Mouse (Mus musculus): ENCODE data around the gene Sco2. TPM values are rescaled to one million over a fixed set of nuclear protein-coding genes. Genes with fewer than 3 reads are reported as not detected.

Sco2 gene
- total RNA-seq, 4 experiments from 2014 or later: 23.2 to 28.0 (median 26.8) TPM

- DNase-seq (ENCODE audit: low spot score in 2 of 2): no peak
Observed at GRCm38 (mm10) chr15:89323656-89324055, 50.0 kb downstream of the Sco2 start.

DNA sequence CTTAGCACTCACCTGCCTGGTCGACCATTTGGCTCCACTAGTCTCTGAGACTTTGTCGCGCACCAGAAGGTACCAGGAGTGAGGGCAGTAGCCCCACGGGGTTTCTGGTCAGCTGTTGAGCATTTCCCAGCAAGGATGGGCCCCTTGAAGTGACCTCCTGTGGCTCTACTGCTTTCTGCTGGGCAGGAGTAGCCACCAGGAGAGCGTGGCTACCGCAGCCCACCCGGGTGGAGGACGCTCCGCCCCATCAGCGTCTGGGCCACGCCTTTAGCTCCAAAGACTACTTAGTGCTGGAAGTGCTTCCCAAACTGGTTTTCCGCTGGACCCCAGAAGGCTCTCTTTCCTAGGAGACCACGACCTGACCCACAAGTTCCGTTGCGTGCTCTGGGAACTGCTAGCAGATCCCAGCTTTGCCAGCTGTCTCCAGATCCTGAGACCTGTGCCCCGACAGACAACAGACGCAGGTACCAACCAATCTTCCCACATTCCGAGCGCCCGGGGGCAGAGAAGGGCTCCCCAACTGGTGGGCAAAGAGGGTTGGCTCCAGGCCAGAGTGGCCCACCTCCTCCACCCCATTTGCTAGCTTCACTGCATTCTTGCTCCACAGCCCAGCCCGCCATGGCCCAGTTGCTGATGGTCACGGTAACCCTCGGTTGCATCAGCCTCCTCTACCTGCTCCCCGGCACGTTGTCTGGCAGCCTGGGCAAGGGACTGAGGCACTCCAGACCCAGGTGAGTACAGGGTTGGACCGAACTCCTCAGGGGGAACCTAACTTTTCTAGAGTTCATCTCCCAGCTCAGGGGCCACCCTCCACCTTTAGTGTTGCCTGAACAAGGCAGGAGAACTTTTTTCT, 50.8 kb downstream of the Sco2 start, which contains the start of gene Adm2:
TSS of gene Adm2 (plus strand) at position 51 of the 853 bp plus-strand sequence.
- DNase-seq (ENCODE audit: low spot score in 2 of 2): no peak

Other genes with a start within 250 kb of the Sco2 start
- 10 to 100 TPM; 12.5 to 17.1 (median 14.2) TPM for gene Hdac10, start 245.1 kb downstream of the Sco2 start, total RNA-seq (2022)
- 10 to 100 TPM in 2 of 4 experiments, 1 to 10 TPM in 2; 9.5 to 10.6 (median 10.1) TPM for gene Mapk12, start 233.1 kb downstream of the Sco2 start, total RNA-seq (2022)
- gene Mapk11, start 224.2 kb downstream of the Sco2 start, total RNA-seq (2022): 10 to 100 TPM; 35.8 to 40.9 (median 39.4) TPM
- 10 to 100 TPM; 42.6 to 60.9 (median 54.8) TPM for gene Plxnb2, start 193.1 kb downstream of the Sco2 start, total RNA-seq (2022)
- gene Dennd6b, start 177.3 kb downstream of the Sco2 start, total RNA-seq (2022): 10 to 100 TPM; 46.2 to 59.3 (median 50.7) TPM
- 100 to 1,000 TPM; 150 to 165 (median 161) TPM for gene Ppp6r2, start 162.3 kb downstream of the Sco2 start, total RNA-seq (2022)
- gene Sbf1, start 58.5 kb downstream of the Sco2 start, total RNA-seq (2022): 100 to 1,000 TPM; 230 to 240 (median 238) TPM
- not detected for gene Adm2, start 51.1 kb downstream of the Sco2 start, total RNA-seq (2022)
- gene Miox, start 39.4 kb downstream of the Sco2 start, total RNA-seq (2022): not detected
- 10 to 100 TPM; 15.7 to 22.6 (median 19.9) TPM for gene Lmf2, start 18.2 kb downstream of the Sco2 start, total RNA-seq (2022)
- 100 to 1,000 TPM in 3 of 4 experiments, 10 to 100 TPM in 1; 98.3 to 110 (median 107) TPM for gene Ncaph2, start 18.1 kb downstream of the Sco2 start, total RNA-seq (2022)
- 1 to 10 TPM in 2 of 4 experiments, under 1 TPM in 2; 0.57 to 1.4 (median 0.90) TPM for gene Tymp, start 3.2 kb upstream of the Sco2 start, total RNA-seq (2022)
- 1 to 10 TPM; 1.9 to 3.8 (median 2.8) TPM for gene Odf3b, start 5.4 kb upstream of the Sco2 start, total RNA-seq (2022)
- 1 to 10 TPM in 1 of 4 experiments, under 1 TPM in 3; 0.70 to 1.1 (median 0.87) TPM for gene Klhdc7b, start 11.1 kb upstream of the Sco2 start, total RNA-seq (2022)
- gene Syce3, start 36.7 kb upstream of the Sco2 start, total RNA-seq (2022): not detected
- 1 to 10 TPM; 1.2 to 2.2 (median 1.5) TPM for gene Cpt1b, start 52.0 kb upstream of the Sco2 start, total RNA-seq (2022)
- 1 to 10 TPM; 1.4 to 2.2 (median 1.5) TPM for gene C730034F03Rik, start 55.7 kb upstream of the Sco2 start, total RNA-seq (2022)
- gene Gm44502, start 55.9 kb upstream of the Sco2 start, total RNA-seq (2022): under 1 TPM in 1 of 4 experiments, not detected in 3; 0.37 TPM
- gene Chkb, start 56.1 kb upstream of the Sco2 start, total RNA-seq (2022): 10 to 100 TPM; 37.4 to 49.3 (median 42.9) TPM
- 100 to 1,000 TPM; 240 to 262 (median 246) TPM for gene Mapk8ip2, start 80.1 kb upstream of the Sco2 start, total RNA-seq (2022)
- gene Arsa, start 103.6 kb upstream of the Sco2 start, total RNA-seq (2022): 10 to 100 TPM; 31.8 to 37.3 (median 35.9) TPM
- 100 to 1,000 TPM; 192 to 223 (median 197) TPM for gene Shank3, start 125.8 kb upstream of the Sco2 start, total RNA-seq (2022)
- gene Acr, start 194.5 kb upstream of the Sco2 start, total RNA-seq (2022): 1 to 10 TPM; 1.6 to 3.5 (median 2.3) TPM
- gene Rabl2, start 218.1 kb upstream of the Sco2 start, total RNA-seq (2022): 10 to 100 TPM; 28.8 to 35.7 (median 33.1) TPM